8 mouse cellular contexts compared by ENCODE assay signal in the genomic region with DNA sequence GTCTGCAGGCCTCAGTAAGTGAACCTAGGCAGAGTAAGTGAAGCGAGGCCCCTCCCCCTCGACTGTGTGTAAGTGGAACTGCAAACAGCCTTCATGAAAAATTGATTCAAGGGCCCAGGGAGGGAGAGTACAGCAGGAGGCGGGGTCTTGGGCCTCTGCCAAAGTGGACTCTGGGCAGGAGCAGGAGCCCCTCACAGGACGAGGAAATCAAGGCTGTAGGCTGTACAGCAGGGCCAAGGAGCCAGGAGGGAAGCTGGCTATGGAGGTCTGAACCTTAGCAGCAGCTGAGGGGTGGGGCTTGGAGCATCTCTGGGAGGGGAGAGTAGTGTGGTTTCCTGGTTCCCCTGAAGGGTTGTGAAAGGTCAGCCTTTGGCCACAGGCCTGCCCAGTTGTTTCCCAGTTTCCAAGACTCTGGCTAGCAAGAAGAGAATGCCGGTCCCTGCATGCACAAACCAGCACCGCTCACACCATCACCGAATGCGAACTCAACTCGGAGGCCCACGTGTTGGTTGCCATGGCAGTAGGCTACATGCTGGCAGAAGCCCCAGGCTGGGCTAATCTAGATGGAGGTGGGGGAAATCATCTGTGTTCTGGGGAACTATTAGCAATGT. TPM values are rescaled to one million over a fixed set of nuclear protein-coding genes. Genes with fewer than 3 reads are reported as not detected.
A peak's percentile ranks its signal among the peaks of the same experiment; 100 is the strongest.
DNase-seq lines count a peak whose midpoint lies in the region; ATAC-seq and TF ChIP-seq lines count a peak whose summit lies in the region.

No protein-coding gene starts in this region.

- DNase-seq in ovary, adult 18-20 months (ENCODE audit: low spot score): peak; percentile 71
- DNase-seq in ovary, postnatal 14 days (ENCODE audit: low spot score): no peak
- DNase-seq in frontal cortex, postnatal 14 days (ENCODE audit: low spot score in 2 of 2): peak; percentile 74 to 76
- peak; percentile 82 to 83 for DNase-seq in layer of hippocampus, postnatal 10 days (ENCODE audit: low spot score in 2 of 2)
- DNase-seq in lung, postnatal 0 days (ENCODE audit: low spot score): peak; percentile 92
- DNase-seq in spleen, adult 12 weeks (ENCODE audit: low spot score): no peak

- TF ChIP-seq EP300 in lung, postnatal 0 days (IDR thresholded peaks at IDR 0.05): no peak

- H3K4me1 ChIP-seq in hindbrain, embryonic 12.5 days: peaks cover 61% of the 10 kb centered on the region
- H3K4me1 ChIP-seq in lung, postnatal 0 days (ENCODE audit: insufficient read depth, low read depth, low read length): peaks cover 17% of the 10 kb centered on the region
- peaks cover 37% of the 10 kb centered on the region for H3K4me1 ChIP-seq in olfactory bulb, adult 2 months (ENCODE audit: control insufficient read depth, insufficient read depth, low read length)

- no peak for TF ChIP-seq POLR2A in olfactory bulb, adult 2 months (IDR thresholded peaks at IDR 0.05; ENCODE audit: insufficient read depth, low read depth, low read length)

- whole genome bisulfite sequencing in hindbrain, embryonic 12.5 days: 8% methylated on average over 10 of the region's 10 CpGs
- WGBS in lung, postnatal 0 days: 10% methylated on average over 10 of the region's 10 CpGs
- WGBS in olfactory bulb, adult 2 months: 7% methylated on average over 10 of the region's 10 CpGs

- H3K27ac ChIP-seq in hindbrain, embryonic 12.5 days: peak overlapping the region; percentile 89
- peak overlapping the region; percentile 47 for H3K27ac ChIP-seq in lung, postnatal 0 days (ENCODE audit: low read length)
- H3K27ac ChIP-seq in olfactory bulb, adult 2 months (ENCODE audit: insufficient read depth, low read depth, low read length): peak overlapping the region; percentile 78

- H3K36me3 ChIP-seq in hindbrain, embryonic 12.5 days: no peaks in the 10 kb centered on the region
- no peaks in the 10 kb centered on the region for H3K36me3 ChIP-seq in lung, postnatal 0 days (ENCODE audit: insufficient read depth, low read length)

- H3K9ac ChIP-seq in hindbrain, embryonic 12.5 days: 0 out of 2 replicates have a peak overlapping the region, but pooled peaks have one; percentile 28
- no peak overlapping the region for H3K9ac ChIP-seq in lung, postnatal 0 days (replicated peaks; ENCODE audit: low read depth)

- no peak for TF ChIP-seq CTCF in lung, postnatal 0 days (IDR thresholded peaks at IDR 0.05)
- TF ChIP-seq CTCF in olfactory bulb, adult 2 months (IDR thresholded peaks at IDR 0.05; ENCODE audit: insufficient read depth, low read depth, low read length): no peak

- ATAC-seq in hindbrain, embryonic 12.5 days (ENCODE audit: low FRiP score): peak; percentile 74
- ATAC-seq in lung, postnatal 0 days: peak; percentile 45

- no peaks in the 10 kb centered on the region for H3K27me3 ChIP-seq in hindbrain, embryonic 12.5 days
- no peaks in the 10 kb centered on the region for H3K27me3 ChIP-seq in lung, postnatal 0 days (replicated peaks; ENCODE audit: insufficient read depth, low read length)

- peak overlapping the region; percentile 35 for H3K4me2 ChIP-seq in hindbrain, embryonic 12.5 days (replicated peaks)
- H3K4me2 ChIP-seq in lung, postnatal 0 days (replicated peaks; ENCODE audit: low read depth, low read length): no peak overlapping the region

- H3K9me3 ChIP-seq in hindbrain, embryonic 12.5 days (replicated peaks): no peaks in the 10 kb centered on the region
- no peaks in the 10 kb centered on the region for H3K9me3 ChIP-seq in lung, postnatal 0 days (ENCODE audit: low read length)

- no peak overlapping the region for H3K4me3 ChIP-seq in hindbrain, embryonic 12.5 days
- H3K4me3 ChIP-seq in lung, postnatal 0 days (ENCODE audit: low read depth, low read length): no peak overlapping the region
- no peak overlapping the region for H3K4me3 ChIP-seq in olfactory bulb, adult 2 months (ENCODE audit: insufficient read depth, low read depth, low read length)

RNA-seq across cellular contexts. Expression of gene Fscn2, which starts 3.4 kb away (rescaled TPM):
- 1.2 and 1.3 TPM in 2 replicates for polyA plus RNA-seq in hindbrain, embryonic 12.5 days (2016; fragmentation: Nextera tagmentation; extraction: Ambion mirVana)
- total RNA-seq in layer of hippocampus, postnatal 10 days (2021): not detected
- polyA plus RNA-seq in lung, postnatal 0 days (2015; fragmentation: Nextera tagmentation; extraction: Ambion mirVana): 0.36 and 0.74 TPM in 2 replicates
- not detected in 2 replicates for polyA plus RNA-seq in olfactory bulb, adult 2 months (2012; ENCODE audit: insufficient read depth, insufficient read length, low replicate concordance, missing spikeins)

RNA-seq across cellular contexts. Expression of gene Actg1, which starts 9.6 kb away (rescaled TPM):
- 3,608 and 3,685 TPM in 2 replicates for polyA plus RNA-seq in hindbrain, embryonic 12.5 days (2016; fragmentation: Nextera tagmentation; extraction: Ambion mirVana)
- 1,000 to 10,000 TPM; 2,523 to 2,576 TPM for total RNA-seq in layer of hippocampus, postnatal 10 days (2021)
- 1,989 and 2,317 TPM in 2 replicates for polyA plus RNA-seq in lung, postnatal 0 days (2015; fragmentation: Nextera tagmentation; extraction: Ambion mirVana)
- polyA plus RNA-seq in olfactory bulb, adult 2 months (2012; ENCODE audit: insufficient read depth, insufficient read length, low replicate concordance, missing spikeins): 702 and 785 TPM in 2 replicates

RNA-seq across cellular contexts. Expression of gene Faap100, which starts 20.7 kb away (rescaled TPM):
- 52.2 and 59.1 TPM in 2 replicates for polyA plus RNA-seq in hindbrain, embryonic 12.5 days (2016; fragmentation: Nextera tagmentation; extraction: Ambion mirVana)
- total RNA-seq in layer of hippocampus, postnatal 10 days (2021): 10 to 100 TPM; 58.8 to 62.0 TPM
- polyA plus RNA-seq in lung, postnatal 0 days (2015; fragmentation: Nextera tagmentation; extraction: Ambion mirVana): 18.1 and 19.6 TPM in 2 replicates
- not detected in 2 replicates for polyA plus RNA-seq in olfactory bulb, adult 2 months (2012; ENCODE audit: insufficient read depth, insufficient read length, low replicate concordance, missing spikeins)

Comparison
In these comparisons a context has a peak if more than half of its experiments do, and no peak if none do; other contexts are left out.
1. DNase-seq: peak in ovary, adult 18-20 months (single experiment), frontal cortex, postnatal 14 days (2 of 2), layer of hippocampus, postnatal 10 days (2 of 2) and lung, postnatal 0 days (single experiment); none in ovary, postnatal 14 days (single experiment) and spleen, adult 12 weeks (single experiment).
2. RNA of gene Faap100, which starts 20.7 kb away (polyA plus RNA-seq): 52.2 to 59.1 TPM in hindbrain, embryonic 12.5 days and 18.1 to 19.6 TPM in lung, postnatal 0 days; not detected in olfactory bulb, adult 2 months; every median in the first group is over 10 times any median in the second.
3. Peak in every context shown above with its lines, with median percentiles within 50 percentile points of each other: H3K27ac ChIP-seq.